Mouse (Mus musculus) limb, embryonic 11.5 days (tissue): ENCODE measurements at regions not wholly inside any gene's neighbourhood (a gene's known extent, or its start where the extent isn't known, plus 50 kb on each side); places are given as distances from the start of the nearest gene placed in this dataset.

ENCODE experiments used
- ATAC-seq: fragments of 200-750 bp; cut with Nextera tagmentation; 2 replicates; pipeline ENCODE4 v1.8.0; 2017; ENCODE audit warnings: low read depth; ENCODE audit not compliant: insufficient number of reproducible peaks, low FRiP score, low TSS enrichment
- DNase-seq: peaks from one replicate; pipeline ENCODE4 v3.0.0-alpha.2; 2015; ENCODE audit warnings: low spot score
- H3K27ac ChIP-seq: fragments of 300-500 bp; sonication (generic); replicated peaks from 2 replicates; pipeline ENCODE4 v1.5.1; 2014; ENCODE audit warnings: low read depth, mild to moderate bottlenecking, low read length
- H3K27me3 ChIP-seq: fragments of 300-500 bp; sonication (generic); 2 replicates; pipeline ENCODE4 v1.6.1; 2014; ENCODE audit warnings: mild to moderate bottlenecking, low read length, mixed read lengths; ENCODE audit not compliant: control insufficient read depth, insufficient read depth
- H3K36me3 ChIP-seq: fragments of 300-500 bp; sonication (generic); 2 replicates; pipeline ENCODE4 v1.6.1; 2014; ENCODE audit warnings: mild to moderate bottlenecking, low read length, moderate library complexity, mixed read lengths; ENCODE audit not compliant: control insufficient read depth, insufficient read depth
- H3K4me1 ChIP-seq: fragments of 300-500 bp; sonication (generic); 2 replicates; pipeline ENCODE4 v1.6.1; 2014; ENCODE audit warnings: low read length, mixed read lengths; ENCODE audit not compliant: control insufficient read depth, insufficient read depth
- H3K4me2 ChIP-seq: fragments of 300-500 bp; sonication (generic); 2 replicates; pipeline ENCODE4 v1.6.1; 2014; ENCODE audit warnings: low read depth, mild to moderate bottlenecking, moderate library complexity; ENCODE audit not compliant: severe bottlenecking
- H3K4me3 ChIP-seq: fragments of 300-500 bp; sonication (generic); 2 replicates; pipeline ENCODE4 v1.5.1; 2014; ENCODE audit warnings: low read depth, low read length
- H3K9ac ChIP-seq: fragments of 300-500 bp; sonication (generic); 2 replicates; pipeline ENCODE4 v1.6.1; 2014; ENCODE audit warnings: mild to moderate bottlenecking, low read length
- H3K9me3 ChIP-seq: fragments of 300-500 bp; sonication (generic); 2 replicates; pipeline ENCODE4 v1.6.1; 2016; ENCODE audit warnings: low read length; ENCODE audit not compliant: control insufficient read depth
- WGBS: fragments of 180-500 bp; shearing (Covaris S2); extraction: QIAGEN DNeasy Blood & Tissue Kit; methylation state at CpG from one replicate; pipeline ENCODE4 v1.1.7; 2014; 5-methylcytosine and 5-hydroxymethylcytosine counted together

- Histone ChIP-seq H3K4me1 (peaks cover 10% of the 10 kb centered on the region; the same call in 1 of the 2 replicates), H3K4me2 (no peak overlapping the region), H3K27ac (no peak overlapping the region), H3K27me3 (0 out of 2 replicates have a peak, but pooled peaks cover 3% of the 10 kb centered on the region), H3K4me3 (no peak overlapping the region), H3K36me3 (no peaks in the 10 kb centered on the region), H3K9ac (no peak overlapping the region), H3K9me3 (no peaks in the 10 kb centered on the region)
- ATAC-seq (no peak), DNase-seq (no peak)
- WGBS, result 57% methylated on average over 2 of the region's 2 CpGs
Observed at GRCm38 (mm10) chr6:99891790-99892189, 165.6 kb upstream of the Prok2 start.

GRCm38 (mm10) chr6:99890805-99891204 lies 164.6 kb upstream of the Prok2 start:
- Histone ChIP-seq H3K4me1 (peaks cover 10% of the 10 kb centered on the region; the same call in 1 of the 2 replicates), H3K27ac (no peak overlapping the region), H3K9me3 (no peaks in the 10 kb centered on the region), H3K9ac (no peak overlapping the region), H3K4me2 (no peak overlapping the region), H3K4me3 (no peak overlapping the region), H3K27me3 (0 out of 2 replicates have a peak, but pooled peaks cover 3% of the 10 kb centered on the region), H3K36me3 (no peaks in the 10 kb centered on the region)
- DNase-seq (no peak), ATAC-seq (no peak)
- WGBS, result 90% methylated on average over 5 of the region's 5 CpGs

GRCm38 (mm10) chr6:99889055-99889454 lies 162.9 kb upstream of the Prok2 start:
- Histone ChIP-seq H3K4me1 (peaks cover 28% of the 10 kb centered on the region), H3K27me3 (0 out of 2 replicates have a peak, but pooled peaks cover 3% of the 10 kb centered on the region)

GRCm38 (mm10) chr6:99887904-99888303 lies 161.7 kb upstream of the Prok2 start:
- Histone ChIP-seq H3K4me2 (no peak overlapping the region), H3K4me1 (peaks cover 33% of the 10 kb centered on the region), H3K27me3 (0 out of 2 replicates have a peak, but pooled peaks cover 3% of the 10 kb centered on the region), H3K27ac (no peak overlapping the region), H3K4me3 (no peak overlapping the region), H3K36me3 (no peaks in the 10 kb centered on the region), H3K9ac (no peak overlapping the region), H3K9me3 (no peaks in the 10 kb centered on the region)
- DNase-seq (peak; percentile 83), ATAC-seq (peak; percentile 78)
- WGBS, result 10% methylated on average over 8 of the region's 8 CpGs

More at GRCm38 (mm10) chr6:99889055-99889454, 162.9 kb upstream of the Prok2 start:
- Histone ChIP-seq H3K4me3 (no peak overlapping the region), H3K9ac (no peak overlapping the region), H3K27ac (no peak overlapping the region), H3K9me3 (no peaks in the 10 kb centered on the region), H3K36me3 (no peaks in the 10 kb centered on the region), H3K4me2 (no peak overlapping the region)
- DNase-seq (no peak), ATAC-seq (no peak)
- 31% methylated on average over 9 of the region's 9 CpGs for WGBS

- no peak overlapping the region for H3K27ac ChIP-seq
- H3K4me2 ChIP-seq, result no peak overlapping the region
- no peaks in the 10 kb centered on the region; the same call in 1 of the 2 replicates for H3K27me3 ChIP-seq
- H3K9ac ChIP-seq, result no peak overlapping the region
- no peak for ATAC-seq
- no peak overlapping the region for H3K4me3 ChIP-seq
- H3K36me3 ChIP-seq, result no peaks in the 10 kb centered on the region
- no peaks in the 10 kb centered on the region for H3K9me3 ChIP-seq
- DNase-seq, result peak; percentile 68
- peaks cover 38% of the 10 kb centered on the region for H3K4me1 ChIP-seq
- WGBS, result 2% methylated on average over 7 of the region's 7 CpGs
Observed at GRCm38 (mm10) chr6:99884755-99885154, 158.6 kb upstream of the Prok2 start.

GRCm38 (mm10) chr6:99884054-99884453 lies 157.9 kb upstream of the Prok2 start:
- WGBS, result 66% methylated on average over 3 of the region's 3 CpGs
- Histone ChIP-seq H3K9me3 (no peaks in the 10 kb centered on the region), H3K4me2 (no peak overlapping the region), H3K27me3 (no peaks in the 10 kb centered on the region; the same call in 1 of the 2 replicates), H3K27ac (no peak overlapping the region), H3K36me3 (no peaks in the 10 kb centered on the region), H3K4me1 (peaks cover 36% of the 10 kb centered on the region), H3K9ac (no peak overlapping the region), H3K4me3 (no peak overlapping the region)
- DNase-seq (no peak), ATAC-seq (no peak)

GRCm38 (mm10) chr6:99881606-99882005 lies 155.4 kb upstream of the Prok2 start:
- peak; percentile 61 for DNase-seq
- H3K36me3 ChIP-seq, result no peaks in the 10 kb centered on the region
- no peaks in the 10 kb centered on the region; the same call in 1 of the 2 replicates for H3K27me3 ChIP-seq
- H3K9me3 ChIP-seq, result no peaks in the 10 kb centered on the region
- no peak overlapping the region for H3K9ac ChIP-seq
- WGBS, result 27% methylated on average over 4 of the region's 4 CpGs
- no peak overlapping the region for H3K4me2 ChIP-seq
- H3K4me3 ChIP-seq, result no peak overlapping the region
- no peak overlapping the region for H3K27ac ChIP-seq
- ATAC-seq, result peak; percentile 39; the same call in 1 of the 2 replicates
- peaks cover 27% of the 10 kb centered on the region for H3K4me1 ChIP-seq

- no peak overlapping the region for H3K9ac ChIP-seq
- no peak overlapping the region for H3K27ac ChIP-seq
- H3K4me1 ChIP-seq, result no peaks in the 10 kb centered on the region
- 86% methylated on average over 4 of the region's 4 CpGs for WGBS
- no peaks in the 10 kb centered on the region for H3K9me3 ChIP-seq
- no peak overlapping the region for H3K4me2 ChIP-seq
- H3K4me3 ChIP-seq, result no peak overlapping the region
- no peaks in the 10 kb centered on the region; the same call in 1 of the 2 replicates for H3K27me3 ChIP-seq
- ATAC-seq (no peak), DNase-seq (no peak)
- no peaks in the 10 kb centered on the region for H3K36me3 ChIP-seq
Observed at GRCm38 (mm10) chr6:99874852-99875251, 148.7 kb upstream of the Prok2 start.

GRCm38 (mm10) chr6:99874029-99874428 lies 147.8 kb upstream of the Prok2 start:
- no peak for DNase-seq
- Histone ChIP-seq H3K4me3 (no peak overlapping the region), H3K9ac (no peak overlapping the region), H3K9me3 (no peaks in the 10 kb centered on the region), H3K4me1 (no peaks in the 10 kb centered on the region), H3K27me3 (no peaks in the 10 kb centered on the region), H3K27ac (no peak overlapping the region), H3K36me3 (no peaks in the 10 kb centered on the region), H3K4me2 (no peak overlapping the region)
- no peak for ATAC-seq
- WGBS, result 75% methylated on average over 4 of the region's 4 CpGs
